Mouse (Mus musculus) myocyte (in vitro differentiated cells): Measurements from ENCODE around the gene Haus5.

Experiments
- POLR2A ChIP-seq: IDR thresholded peaks from one replicate; pipeline ENCODE4 v1.6.1; 2011; ENCODE audit warnings: low read depth, mild to moderate bottlenecking, control low read depth, moderate library complexity; ENCODE audit not compliant: insufficient read length
- USF1 ChIP-seq: IDR thresholded peaks from one replicate; pipeline ENCODE4 v1.6.1; 2011; ENCODE audit warnings: low read depth, mild to moderate bottlenecking, control low read depth, moderate library complexity

GRCm38 (mm10) chr7:30604424-30604823 lies 60.4 kb downstream of the Haus5 start:
- no peak for TF ChIP-seq USF1
- no peak for TF ChIP-seq POLR2A
